Mouse (Mus musculus) layer of hippocampus, adult 18-20 months (tissue): ENCODE measurements around the gene Tecrl. TPM values are rescaled to one million over a fixed set of nuclear protein-coding genes. Genes with fewer than 3 reads are reported as not detected.

Experiments
- DNase-seq, 2 experiments: peaks; one replicate each; pipeline ENCODE4 v3.0.0; 2022; ENCODE audit warnings: low spot score in 2 of 2
- long read RNA-seq: library from polyadenylated mRNA; stranded (forward); transcript quantifications from one replicate; pipeline ENCODE4 v2.0.0, GENCODE M21; 2021
- total RNA-seq, 2 experiments: library from RNA; stranded (reverse); gene quantifications; 2 replicates each; pipeline ENCODE4 v1.2.3; 2021

The Tecrl gene
- under 1 TPM in 1 of 2 experiments, not detected in 1; 0.20 TPM for total RNA-seq
- long read RNA-seq, result 0 reads

DNA sequence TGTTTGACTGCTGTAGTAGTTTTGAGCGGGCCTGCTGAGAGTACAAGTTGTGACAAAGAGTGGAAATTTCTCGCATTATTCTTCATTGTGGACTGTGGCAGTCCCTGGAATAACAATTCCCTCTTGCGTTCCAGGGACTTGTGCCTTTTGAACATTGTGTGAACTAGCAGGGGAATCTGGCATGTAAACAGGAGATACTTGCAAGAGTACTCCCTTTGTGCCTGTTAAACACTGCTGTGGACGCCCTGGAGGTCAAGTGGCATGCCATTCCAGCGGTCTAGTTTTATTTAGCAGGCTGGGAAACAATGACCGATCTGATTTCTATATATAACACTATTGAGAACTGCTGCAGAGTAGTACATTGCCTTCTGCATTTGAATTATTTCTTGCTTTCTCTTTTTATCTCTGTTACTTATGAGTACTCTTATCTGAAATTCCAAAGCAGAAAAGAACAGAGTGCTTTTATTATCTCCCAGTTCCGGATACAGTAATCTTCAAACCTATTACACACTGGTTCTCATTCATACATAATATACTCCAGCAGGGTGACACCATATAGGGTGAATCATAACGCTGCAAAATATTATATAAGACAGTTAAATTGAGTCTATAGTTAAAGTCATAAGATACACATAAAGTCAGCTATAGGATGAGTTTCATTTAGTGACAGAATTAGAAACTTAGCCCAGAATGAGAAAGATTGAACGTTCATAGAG is at the start of gene Tecrl:
Gene Tecrl, minus strand, starts transcription at position 350 of the 716 bp plus-strand sequence.
- no peak for DNase-seq

DNA sequence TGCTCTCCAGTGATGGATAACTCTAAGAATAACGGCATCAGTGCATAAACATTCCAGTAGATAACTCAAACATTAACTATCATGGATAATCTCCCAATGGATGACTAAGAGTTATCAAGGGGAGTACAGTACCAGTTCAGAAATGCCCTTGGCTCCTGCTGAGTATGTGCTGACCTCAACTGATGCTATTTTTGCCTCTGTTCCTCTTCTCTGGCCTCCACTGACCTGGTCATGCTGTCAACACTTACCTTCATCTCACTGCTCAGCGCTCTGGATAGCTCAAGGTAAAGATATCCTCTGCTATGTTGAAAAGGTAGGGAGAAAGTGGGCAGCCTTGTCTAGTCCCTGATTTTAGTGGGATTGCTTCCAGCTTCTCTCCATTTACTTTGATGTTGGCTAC is 30.0 kb upstream of the Tecrl start:
- no peak for DNase-seq

DNA sequence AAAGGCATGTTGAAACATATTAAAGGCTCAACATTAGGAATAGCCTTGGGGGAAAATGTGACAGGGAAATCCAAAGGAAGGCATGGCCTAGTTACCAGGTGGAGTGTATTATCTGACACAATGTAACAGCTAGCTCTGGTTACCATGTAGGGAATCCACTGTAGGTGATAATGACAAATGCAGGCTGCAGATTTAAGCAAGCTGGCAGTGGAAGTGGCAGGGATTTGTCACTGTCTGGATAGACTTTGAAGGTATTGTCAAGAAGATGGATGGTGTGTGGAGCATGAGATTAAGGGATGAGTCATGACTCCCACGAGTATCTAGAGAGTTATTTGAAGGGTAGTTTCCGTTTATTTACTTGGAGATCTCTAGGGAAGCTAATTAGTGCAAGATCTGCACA is 3.4 kb downstream of the Tecrl start:
- no peak for DNase-seq

DNA sequence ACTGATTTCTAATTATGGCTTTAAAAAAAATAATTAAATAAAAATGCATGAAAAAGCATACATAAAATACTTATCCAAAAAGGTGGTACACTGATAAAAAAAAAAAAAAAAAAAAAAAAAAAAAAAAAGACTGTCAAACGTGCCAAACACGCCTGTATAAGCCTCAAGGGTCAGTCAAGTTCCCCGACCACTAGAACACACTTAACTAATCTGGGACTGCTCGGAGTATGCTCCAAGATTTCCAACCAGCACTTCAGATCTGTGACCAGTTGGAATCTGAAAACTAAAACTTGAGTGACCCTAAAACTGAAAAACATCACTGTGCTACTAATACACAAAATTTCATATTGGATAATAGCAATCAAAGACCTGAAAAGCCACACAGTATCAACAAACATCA is 15.9 kb downstream of the Tecrl start:
- DNase-seq, result no peak

DNA sequence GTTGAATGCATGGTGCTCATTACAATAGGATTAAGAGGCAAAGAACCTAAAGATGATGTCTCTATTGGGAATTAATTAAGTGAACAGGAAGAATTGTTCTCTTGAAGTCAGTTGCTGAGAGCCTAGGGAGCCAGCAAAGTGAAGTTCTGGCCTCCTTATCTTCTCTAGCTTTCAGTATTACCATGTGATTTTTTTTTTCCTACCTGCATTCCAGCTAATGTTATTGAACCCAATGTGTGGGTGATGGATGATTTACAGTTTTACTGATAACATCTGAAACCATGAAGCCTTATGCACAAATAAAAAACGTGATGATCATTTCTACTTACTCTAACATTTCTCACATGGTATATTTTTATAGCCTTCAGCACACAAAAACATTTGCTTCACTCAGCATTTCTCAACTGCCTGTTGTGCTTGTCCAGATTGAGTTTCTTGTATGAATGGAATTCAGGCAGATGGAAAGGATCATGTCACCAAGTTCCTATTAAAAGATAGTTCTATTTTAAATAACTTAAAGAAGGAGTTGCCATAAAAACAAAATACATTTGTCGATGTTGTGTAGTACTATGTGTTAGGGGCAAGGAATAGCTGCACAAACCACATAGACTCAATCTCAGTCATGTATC is 87.7 kb downstream of the Tecrl start:
- no peak for DNase-seq

DNA sequence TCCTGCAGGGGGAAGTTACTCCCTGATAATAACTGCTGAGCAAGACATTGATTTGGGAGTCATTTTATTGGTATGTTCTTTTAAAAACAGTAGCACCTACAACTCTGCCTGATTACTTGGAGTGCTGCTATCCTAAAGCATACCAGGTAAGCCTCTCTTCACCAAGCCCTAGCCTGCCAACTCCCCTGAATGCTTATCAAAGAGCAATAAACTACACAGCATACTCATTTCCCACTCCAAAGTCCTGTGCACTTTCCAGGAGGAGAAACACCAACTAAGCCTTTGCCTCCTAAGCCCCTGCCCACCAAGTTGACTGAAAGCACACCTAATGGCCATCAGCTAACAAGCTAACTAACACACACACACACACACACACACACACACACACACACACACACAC is 94.9 kb downstream of the Tecrl start:
- DNase-seq, result no peak

DNA sequence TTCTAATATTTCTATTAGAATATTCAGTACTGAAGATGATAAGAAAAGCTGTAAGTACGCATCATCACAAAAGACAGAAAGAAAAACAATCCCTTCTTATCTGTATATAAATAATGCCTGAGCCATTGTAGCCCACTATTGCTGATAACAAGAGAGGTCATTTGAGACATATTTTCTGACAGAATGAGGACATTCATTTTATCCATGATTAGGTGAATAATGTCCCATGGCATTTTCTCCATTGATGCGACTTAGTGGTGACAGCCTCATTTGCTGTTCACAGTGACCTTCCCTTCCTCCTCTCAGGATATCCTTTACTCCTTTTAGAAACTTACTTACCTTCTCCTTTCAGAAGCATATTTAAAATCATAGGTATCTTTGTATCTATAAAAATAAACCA is 100.9 kb downstream of the Tecrl start:
- no peak for DNase-seq

DNA sequence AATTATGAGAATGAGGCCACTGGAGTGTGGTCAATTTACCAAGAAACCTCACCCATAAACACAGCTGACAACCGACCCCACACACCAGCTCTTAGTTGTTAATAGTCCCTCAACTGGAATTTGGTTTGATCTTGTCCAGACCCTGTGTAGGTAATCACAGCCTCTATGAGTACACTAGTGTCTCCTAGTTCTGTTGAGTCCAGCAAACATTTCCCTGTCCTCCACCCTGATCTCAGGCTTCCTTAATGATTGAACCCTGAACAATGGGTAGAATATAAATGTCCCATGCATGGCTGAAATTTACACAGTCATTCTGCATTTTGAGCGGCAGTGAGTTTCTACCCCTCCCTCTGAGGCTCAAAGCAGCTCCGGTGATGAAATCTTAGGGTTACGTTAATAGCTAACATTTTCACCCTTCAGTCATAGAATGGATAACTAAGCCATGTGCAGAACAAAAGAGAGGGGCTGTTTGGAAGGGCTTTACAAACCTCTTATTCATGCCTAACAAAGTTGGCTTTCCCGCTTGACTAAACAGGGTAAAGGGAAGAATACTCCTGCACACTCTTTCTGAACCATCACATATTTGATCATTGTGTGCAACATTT is 116.0 kb downstream of the Tecrl start:
- no peak for DNase-seq
